Mouse (Mus musculus) neural tube, embryonic 11.5 days (tissue): ENCODE measurements at regions not wholly inside any gene's neighbourhood (a gene's known extent, or its start where the extent isn't known, plus 50 kb on each side); places are given as distances from the start of the nearest gene placed in this dataset.

Source experiments
- ATAC-seq: fragments of 200-750 bp; cut with Nextera tagmentation; 2 replicates; pipeline ENCODE4 v1.8.0; 2017; ENCODE audit warnings: moderate number of reproducible peaks, mild to moderate bottlenecking, moderate TSS enrichment, moderate library complexity; ENCODE audit not compliant: insufficient read depth, low FRiP score, low TSS enrichment
- DNase-seq: peaks from one replicate; pipeline ENCODE4 v3.0.0-alpha.2; 2015; ENCODE audit warnings: low spot score
- H3K27ac ChIP-seq: fragments of 300-500 bp; sonication (generic); 2 replicates; pipeline ENCODE4 v1.5.1; 2014; ENCODE audit warnings: low read depth, mild to moderate bottlenecking, low read length
- H3K27me3 ChIP-seq: fragments of 300-500 bp; sonication (generic); 2 replicates; pipeline ENCODE4 v1.6.1; 2014; ENCODE audit warnings: mild to moderate bottlenecking, low read length, mixed read lengths; ENCODE audit not compliant: control insufficient read depth, insufficient read depth
- H3K36me3 ChIP-seq: fragments of 300-500 bp; sonication (generic); 2 replicates; pipeline ENCODE4 v1.6.1; 2014; ENCODE audit warnings: mild to moderate bottlenecking, low read length, moderate library complexity, mixed read lengths; ENCODE audit not compliant: control insufficient read depth, insufficient read depth
- H3K4me1 ChIP-seq: fragments of 300-500 bp; sonication (generic); 2 replicates; pipeline ENCODE4 v1.6.1; 2014; ENCODE audit warnings: low read length, mixed read lengths; ENCODE audit not compliant: control insufficient read depth, insufficient read depth
- H3K4me2 ChIP-seq: fragments of 300-500 bp; sonication (generic); 2 replicates; pipeline ENCODE4 v1.6.1; 2014; ENCODE audit warnings: low read depth, mild to moderate bottlenecking, moderate library complexity
- H3K4me3 ChIP-seq: fragments of 300-500 bp; sonication (generic); 2 replicates; pipeline ENCODE4 v1.5.1; 2014; ENCODE audit warnings: low read depth, low read length
- H3K9ac ChIP-seq: fragments of 300-500 bp; sonication (generic); 2 replicates; pipeline ENCODE4 v1.6.1; 2014; ENCODE audit warnings: mild to moderate bottlenecking, low read length
- H3K9me3 ChIP-seq: fragments of 300-500 bp; sonication (generic); 2 replicates; pipeline ENCODE4 v1.6.1; 2016; ENCODE audit warnings: low read length; ENCODE audit not compliant: control insufficient read depth
- WGBS: fragments of 180-500 bp; shearing (Covaris S2); extraction: QIAGEN DNeasy Blood & Tissue Kit; methylation state at CpG from one replicate; pipeline ENCODE4 v1.1.7; 2014; 5-methylcytosine and 5-hydroxymethylcytosine counted together

- H3K9me3 ChIP-seq: no peaks in the 10 kb centered on the region
- no peak overlapping the region for H3K4me3 ChIP-seq
- H3K27me3 ChIP-seq: no peaks in the 10 kb centered on the region
- H3K4me1 ChIP-seq: no peaks in the 10 kb centered on the region
- no peak overlapping the region for H3K4me2 ChIP-seq
- DNase-seq (no peak), ATAC-seq (peak; percentile 35; the same call in 1 of the 2 replicates)
- H3K36me3 ChIP-seq: no peaks in the 10 kb centered on the region
- H3K9ac ChIP-seq: no peak overlapping the region
- 20% methylated on average over 1 of the region's 1 CpGs for WGBS
- no peak overlapping the region for H3K27ac ChIP-seq
Measured at GRCm38 (mm10) chr15:57187840-57188457, 289.5 kb downstream of the Slc22a22 start.

- Histone ChIP-seq H3K4me1 (no peaks in the 10 kb centered on the region), H3K9ac (no peak overlapping the region), H3K27ac (no peak overlapping the region), H3K36me3 (no peaks in the 10 kb centered on the region), H3K9me3 (no peaks in the 10 kb centered on the region), H3K27me3 (no peaks in the 10 kb centered on the region), H3K4me2 (no peak overlapping the region), H3K4me3 (no peak overlapping the region)
- no peak for DNase-seq
- ATAC-seq: no peak
- WGBS: 70% methylated on average over 1 of the region's 1 CpGs
Measured at GRCm38 (mm10) chr15:57179138-57179537, 298.3 kb downstream of the Slc22a22 start.

- Histone ChIP-seq H3K27ac (no peak overlapping the region), H3K4me3 (no peak overlapping the region), H3K27me3 (no peaks in the 10 kb centered on the region), H3K4me2 (no peak overlapping the region), H3K9me3 (no peaks in the 10 kb centered on the region), H3K4me1 (no peaks in the 10 kb centered on the region), H3K9ac (no peak overlapping the region), H3K36me3 (no peaks in the 10 kb centered on the region)
- ATAC-seq (no peak), DNase-seq (no peak)
- WGBS: 60% methylated on average over 5 of the region's 5 CpGs
Measured at GRCm38 (mm10) chr15:57172723-57173122, 304.7 kb downstream of the Slc22a22 start.

- Histone ChIP-seq H3K4me2 (no peak overlapping the region), H3K27ac (no peak overlapping the region), H3K4me1 (no peaks in the 10 kb centered on the region), H3K9ac (no peak overlapping the region), H3K36me3 (no peaks in the 10 kb centered on the region), H3K9me3 (no peaks in the 10 kb centered on the region), H3K4me3 (no peak overlapping the region), H3K27me3 (no peaks in the 10 kb centered on the region)
- 45% methylated on average over 12 of the region's 12 CpGs for WGBS
- peak; percentile 33 for DNase-seq
- peak; percentile 73 for ATAC-seq
Measured at GRCm38 (mm10) chr15:57162401-57163343, 314.8 kb downstream of the Slc22a22 start.

- WGBS: 40% methylated on average over 9 of the region's 9 CpGs
- no peak overlapping the region for H3K9ac ChIP-seq
- no peaks in the 10 kb centered on the region for H3K9me3 ChIP-seq
- H3K4me2 ChIP-seq: no peak overlapping the region
- H3K27me3 ChIP-seq: no peaks in the 10 kb centered on the region
- no peak overlapping the region for H3K4me3 ChIP-seq
- H3K27ac ChIP-seq: no peak overlapping the region
- ATAC-seq (no peak), DNase-seq (no peak)
- no peaks in the 10 kb centered on the region for H3K4me1 ChIP-seq
- H3K36me3 ChIP-seq: no peaks in the 10 kb centered on the region
Measured at GRCm38 (mm10) chr15:57140130-57140750, 337.2 kb downstream of the Slc22a22 start.

GRCm38 (mm10) chr15:57104711-57105110 lies 372.7 kb downstream of the Slc22a22 start:
- H3K4me2 ChIP-seq: no peak overlapping the region
- no peak overlapping the region for H3K9ac ChIP-seq
- no peaks in the 10 kb centered on the region for H3K27me3 ChIP-seq
- DNase-seq (no peak), ATAC-seq (no peak)
- H3K9me3 ChIP-seq: no peaks in the 10 kb centered on the region
- no peaks in the 10 kb centered on the region for H3K36me3 ChIP-seq
- no peaks in the 10 kb centered on the region for H3K4me1 ChIP-seq
- no peak overlapping the region for H3K27ac ChIP-seq
- 90% methylated on average over 3 of the region's 3 CpGs for WGBS
- no peak overlapping the region for H3K4me3 ChIP-seq

- DNase-seq (no peak), ATAC-seq (no peak)
- Histone ChIP-seq H3K27ac (no peak overlapping the region), H3K27me3 (no peaks in the 10 kb centered on the region), H3K4me2 (no peak overlapping the region), H3K4me1 (no peaks in the 10 kb centered on the region), H3K36me3 (no peaks in the 10 kb centered on the region), H3K9ac (no peak overlapping the region), H3K9me3 (no peaks in the 10 kb centered on the region), H3K4me3 (no peak overlapping the region)
- 87% methylated on average over 2 of the region's 2 CpGs for WGBS
Measured at GRCm38 (mm10) chr15:57097309-57097708, 380.1 kb downstream of the Slc22a22 start.

GRCm38 (mm10) chr15:57079806-57080205 lies 397.6 kb downstream of the Slc22a22 start:
- Histone ChIP-seq H3K9me3 (no peaks in the 10 kb centered on the region), H3K27ac (no peak overlapping the region), H3K4me1 (no peaks in the 10 kb centered on the region), H3K4me3 (no peak overlapping the region), H3K27me3 (no peaks in the 10 kb centered on the region), H3K9ac (no peak overlapping the region), H3K36me3 (no peaks in the 10 kb centered on the region), H3K4me2 (no peak overlapping the region)
- ATAC-seq (no peak), DNase-seq (no peak)
